Mouse (Mus musculus) lung, embryonic 16.5 days (tissue): ENCODE results near the gene Fahd1. TPM values are rescaled to one million over a fixed set of nuclear protein-coding genes. Genes with fewer than 3 reads are reported as not detected.

Experiments
- ATAC-seq: fragments of 200-750 bp; cut with Nextera tagmentation; 2 replicates; pipeline ENCODE4 v1.8.0; 2017; ENCODE audit warnings: low read depth, mild to moderate bottlenecking, moderate library complexity
- H3K27ac ChIP-seq: fragments of 300-500 bp; sonication (generic); 2 replicates; pipeline ENCODE4 v1.5.1; 2014; ENCODE audit warnings: mild to moderate bottlenecking, control low read depth, low read length
- H3K27me3 ChIP-seq: fragments of 300-500 bp; sonication (generic); 2 replicates; pipeline ENCODE4 v1.6.1; 2014; ENCODE audit warnings: low read depth, low read length, mixed read lengths; ENCODE audit not compliant: control insufficient read depth, insufficient read depth
- H3K36me3 ChIP-seq: fragments of 300-500 bp; sonication (generic); 2 replicates; pipeline ENCODE4 v1.6.1; 2014; ENCODE audit warnings: low read length; ENCODE audit not compliant: control insufficient read depth, insufficient read depth
- H3K4me1 ChIP-seq: fragments of 300-500 bp; sonication (generic); replicated peaks from 2 replicates; pipeline ENCODE4 v1.6.1; 2014; ENCODE audit warnings: low read length, mixed read lengths; ENCODE audit not compliant: control insufficient read depth, insufficient read depth
- H3K4me2 ChIP-seq: fragments of 300-500 bp; sonication (generic); 2 replicates; pipeline ENCODE4 v1.6.1; 2014; ENCODE audit warnings: low read depth, low read length, control low read depth
- H3K4me3 ChIP-seq: fragments of 300-500 bp; sonication (generic); 2 replicates; pipeline ENCODE4 v1.5.1; 2014; ENCODE audit warnings: mild to moderate bottlenecking, low read length, control low read depth
- H3K9ac ChIP-seq: fragments of 300-500 bp; sonication (generic); 2 replicates; pipeline ENCODE4 v1.6.1; 2014; ENCODE audit warnings: low read length, control low read depth
- H3K9me3 ChIP-seq: fragments of 300-500 bp; sonication (generic); 2 replicates; pipeline ENCODE4 v1.6.1; 2016; ENCODE audit warnings: low read length; ENCODE audit not compliant: control insufficient read depth
- WGBS: fragments of 180-500 bp; shearing (Covaris S2); extraction: QIAGEN DNeasy Blood & Tissue Kit; methylation state at CpG from one replicate; pipeline ENCODE4 v1.1.7; 2014; 5-methylcytosine and 5-hydroxymethylcytosine counted together
- polyA plus RNA-seq: library from polyadenylated mRNA; unstranded; fragments of >200 nt; fragmentation: Nextera tagmentation; extraction: Ambion mirVana; gene quantifications from 2 replicates; pipeline ENCODE4 v1.2.1, GENCODE M21; 2015

The Fahd1 gene
- polyA plus RNA-seq, 1 experiment from 2014 or later = 16.7 TPM

- peak; percentile 95 for ATAC-seq
- Histone ChIP-seq H3K27ac (no peak within 1 kb of the TSS), H3K36me3 (no peaks in the 10 kb centered on the region), H3K9ac (peak within 1 kb of the TSS; percentile 54), H3K9me3 (no peaks in the 10 kb centered on the region), H3K4me3 (peak within 1 kb of the TSS; percentile 62), H3K4me1 (peaks cover 4% of the 10 kb centered on the region; the same call in 1 of the 2 replicates), H3K27me3 (peaks cover 16% of the 10 kb centered on the region), H3K4me2 (peak within 1 kb of the TSS; percentile 82)
- under 1% methylated on average over 71 of the region's 71 CpGs for WGBS
These were observed 45.9 kb downstream of the Fahd1 start, which contains the start of gene Meiob for GRCm38 (mm10) chr17:24803952-24804951. Gene Meiob, plus strand, starts transcription at chr17:24804289.

GRCm38 (mm10) chr17:24800524-24800923 is 49.6 kb downstream of the Fahd1 start:
- H3K4me1 ChIP-seq = peaks cover 4% of the 10 kb centered on the region; the same call in 1 of the 2 replicates
- WGBS = 45% methylated on average over 3 of the region's 3 CpGs
- H3K4me2 ChIP-seq = no peak overlapping the region
- no peaks in the 10 kb centered on the region for H3K36me3 ChIP-seq
- no peak overlapping the region for H3K9ac ChIP-seq
- no peak overlapping the region for H3K4me3 ChIP-seq
- no peaks in the 10 kb centered on the region for H3K9me3 ChIP-seq
- no peak overlapping the region for H3K27ac ChIP-seq
- peaks cover 11% of the 10 kb centered on the region for H3K27me3 ChIP-seq
- no peak for ATAC-seq

DNA sequence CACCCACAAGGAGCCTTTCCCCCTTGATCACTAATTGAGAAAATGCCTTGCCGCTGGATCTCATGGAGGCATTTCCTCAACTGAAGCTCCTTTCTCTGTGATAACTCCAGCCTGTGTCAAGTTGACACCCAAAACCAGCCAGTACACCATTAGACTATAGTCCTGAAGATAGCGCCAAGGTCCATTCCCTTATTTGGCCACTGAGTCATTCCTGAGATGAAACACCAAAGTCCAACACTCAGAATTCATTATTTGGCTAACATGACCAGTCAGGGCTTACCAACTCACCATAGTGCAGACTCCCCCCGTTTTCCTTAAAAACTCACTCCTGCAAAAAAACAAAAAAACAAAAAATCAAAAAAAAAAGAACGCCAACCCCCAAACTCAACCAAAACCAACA is 50.7 kb downstream of the Fahd1 start:
- H3K4me1 ChIP-seq = peaks cover 2% of the 10 kb centered on the region; the same call in 1 of the 2 replicates
- peaks cover 2% of the 10 kb centered on the region for H3K27me3 ChIP-seq
- ATAC-seq = no peak
- no peak overlapping the region for H3K4me3 ChIP-seq
- no peak overlapping the region for H3K4me2 ChIP-seq
- H3K9ac ChIP-seq = no peak overlapping the region
- H3K36me3 ChIP-seq = no peaks in the 10 kb centered on the region
- H3K27ac ChIP-seq = no peak overlapping the region
- H3K9me3 ChIP-seq = no peaks in the 10 kb centered on the region
- 88% methylated on average over 4 of the region's 4 CpGs for WGBS

Other genes with a start within 250 kb of the Fahd1 start
- gene Tsc2, start 217.7 kb downstream of the Fahd1 start, polyA plus RNA-seq = 54.0 and 58.2 TPM in 2 replicates
- gene Nthl1, start 217.7 kb downstream of the Fahd1 start, polyA plus RNA-seq = 17.6 and 17.9 TPM in 2 replicates
- gene Slc9a3r2, start 200.0 kb downstream of the Fahd1 start, polyA plus RNA-seq = 95.5 and 98.1 TPM in 2 replicates
- 1.1 and 2.3 TPM in 2 replicates for gene Npw, start 191.9 kb downstream of the Fahd1 start, polyA plus RNA-seq
- gene Zfp598, start 180.7 kb downstream of the Fahd1 start, polyA plus RNA-seq = 15.0 and 18.1 TPM in 2 replicates
- gene Syngr3, start 160.4 kb downstream of the Fahd1 start, polyA plus RNA-seq = 1.5 and 1.9 TPM in 2 replicates
- 37.2 and 41.9 TPM in 2 replicates for gene Gfer, start 154.2 kb downstream of the Fahd1 start, polyA plus RNA-seq
- gene Noxo1, start 154.1 kb downstream of the Fahd1 start, polyA plus RNA-seq = 4.2 and 4.8 TPM in 2 replicates
- gene Tbl3, start 142.7 kb downstream of the Fahd1 start, polyA plus RNA-seq = 66.9 and 67.9 TPM in 2 replicates
- gene Rnf151, start 132.3 kb downstream of the Fahd1 start, polyA plus RNA-seq = 0.35 TPM in 1 of 2 replicates, not detected in the other
- gene Rps2, start 132.2 kb downstream of the Fahd1 start, polyA plus RNA-seq = 1,342 and 1,356 TPM in 2 replicates
- 204 and 217 TPM in 2 replicates for gene Ndufb10, start 125.9 kb downstream of the Fahd1 start, polyA plus RNA-seq
- gene Rpl3l, start 122.5 kb downstream of the Fahd1 start, polyA plus RNA-seq = not detected in 2 replicates
- 36.1 and 39.4 TPM in 2 replicates for gene Msrb1, start 113.7 kb downstream of the Fahd1 start, polyA plus RNA-seq
- gene Hs3st6, start 97.4 kb downstream of the Fahd1 start, polyA plus RNA-seq = 0.87 and 1.2 TPM in 2 replicates
- not detected in 2 replicates for gene Meiob, start 46.1 kb downstream of the Fahd1 start, polyA plus RNA-seq
- 32.6 and 39.1 TPM in 2 replicates for gene Hagh, start 10.2 kb downstream of the Fahd1 start, polyA plus RNA-seq
- gene Igfals, start 15.6 kb upstream of the Fahd1 start, polyA plus RNA-seq = 1.2 and 1.9 TPM in 2 replicates
- gene Nubp2, start 36.0 kb upstream of the Fahd1 start, polyA plus RNA-seq = 48.5 and 55.0 TPM in 2 replicates
- 41.1 and 43.3 TPM in 2 replicates for gene Spsb3, start 36.3 kb upstream of the Fahd1 start, polyA plus RNA-seq
- gene Eme2, start 44.7 kb upstream of the Fahd1 start, polyA plus RNA-seq = 28.4 and 29.1 TPM in 2 replicates
- gene Mrps34, start 44.8 kb upstream of the Fahd1 start, polyA plus RNA-seq = 82.8 and 89.0 TPM in 2 replicates
- gene Nme3, start 46.1 kb upstream of the Fahd1 start, polyA plus RNA-seq = 74.7 and 74.9 TPM in 2 replicates
- 25.6 and 28.9 TPM in 2 replicates for gene Mapk8ip3, start 86.6 kb upstream of the Fahd1 start, polyA plus RNA-seq
- 141 and 148 TPM in 2 replicates for gene Jpt2, start 110.3 kb upstream of the Fahd1 start, polyA plus RNA-seq
- 5.0 and 5.7 TPM in 2 replicates for gene Cramp1l, start 165.4 kb upstream of the Fahd1 start, polyA plus RNA-seq
- gene Ift140, start 165.7 kb upstream of the Fahd1 start, polyA plus RNA-seq = 16.8 and 17.1 TPM in 2 replicates
- 108 and 122 TPM in 2 replicates for gene Tmem204, start 233.2 kb upstream of the Fahd1 start, polyA plus RNA-seq